ENCODE assay signal across 19 mouse cellular contexts in the genomic region with DNA sequence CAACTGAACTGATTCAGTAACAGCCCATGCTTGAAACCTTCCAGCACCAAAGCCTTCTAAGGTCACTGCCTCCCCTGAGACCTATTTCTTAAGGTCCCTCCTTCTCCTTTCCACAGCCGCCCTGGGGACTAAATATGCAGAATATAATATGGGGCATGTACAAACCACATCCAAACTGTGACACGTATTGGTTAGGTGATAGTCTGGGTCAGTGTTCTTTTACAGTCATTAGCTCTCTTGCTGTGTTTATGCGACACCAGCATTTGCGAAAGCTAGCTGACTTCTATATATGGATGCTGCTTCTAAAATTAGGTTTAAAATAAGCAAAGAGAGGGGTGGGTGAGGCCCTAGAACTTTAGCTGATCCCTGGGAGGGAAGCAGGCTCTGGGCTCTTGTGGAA. TPM values are rescaled to one million over a fixed set of nuclear protein-coding genes. Genes with fewer than 3 reads are reported as not detected.
DNase-seq lines count a peak whose midpoint lies in the region; ATAC-seq and TF ChIP-seq lines count a peak whose summit lies in the region.
"Had no signal": no experiment of that assay in that cellular context is flagged by ENCODE, and none has a peak within 500 bp of the region (broad histone marks: within the 10 kb centered on the region; RNA-seq: fewer than 3 reads in every experiment).

No protein-coding gene starts in this region.

- H3K27me3 ChIP-seq in stomach, postnatal 0 days (ENCODE audit: control insufficient read depth, insufficient read depth, low read length), result no peaks in the 10 kb centered on the region
- no peaks in the 10 kb centered on the region for H3K27me3 ChIP-seq in midbrain, embryonic 16.5 days (ENCODE audit: control insufficient read depth, insufficient read depth, low read depth, low read length)
- H3K27me3 ChIP-seq: heart, embryonic 12.5 days; neural tube, embryonic 15.5 days had no signal

- TF ChIP-seq EP300 in stomach, postnatal 0 days (optimal IDR thresholded peaks at IDR 0.05), result no peak

- intact Hi-C loops in heart, postnatal 25 days (cut with DNase I), result no loop called here

- H3K9me3 ChIP-seq in stomach, postnatal 0 days (ENCODE audit: control insufficient read depth, low read length), result no peaks in the 10 kb centered on the region
- no peaks in the 10 kb centered on the region for H3K9me3 ChIP-seq in midbrain, embryonic 16.5 days (replicated peaks; ENCODE audit: control insufficient read depth, low read length, poor library complexity, severe bottlenecking)
- H3K9me3 ChIP-seq: heart, embryonic 12.5 days; neural tube, embryonic 15.5 days had no signal

- H3K27ac ChIP-seq in stomach, postnatal 0 days (replicated peaks), result peak overlapping the region; percentile 74
- no peak overlapping the region for H3K27ac ChIP-seq in midbrain, embryonic 16.5 days (ENCODE audit: low read length)
- H3K27ac ChIP-seq: kidney, postnatal 0 days; neural tube, embryonic 15.5 days had no signal

- no peak overlapping the region for H3K4me3 ChIP-seq in stomach, postnatal 0 days (ENCODE audit: low read depth, low read length)
- no peak overlapping the region for H3K4me3 ChIP-seq in midbrain, embryonic 16.5 days (ENCODE audit: low read depth, low read length)
- H3K4me3 ChIP-seq: heart, embryonic 12.5 days; neural tube, embryonic 15.5 days had no signal

- peak; percentile 3 for DNase-seq in heart, postnatal 4 days
- no peak for DNase-seq in heart, postnatal 25 days (ENCODE audit: low spot score)
- DNase-seq in spleen, postnatal 4 days (ENCODE audit: low spot score in 2 of 2), result peak; percentile 13 to 51
- no peak for DNase-seq in spleen, adult 18-20 months
- DNase-seq in stomach, postnatal 0 days (ENCODE audit: low spot score), result no peak
- DNase-seq: cerebellum, adult 11-12 months; gastrocnemius, postnatal 25 days; layer of hippocampus, adult 9-11 months; retina, postnatal 1 day had no signal

- H3K4me1 ChIP-seq in stomach, postnatal 0 days (replicated peaks; ENCODE audit: control insufficient read depth, insufficient read depth), result no peaks in the 10 kb centered on the region
- no peaks in the 10 kb centered on the region for H3K4me1 ChIP-seq in midbrain, embryonic 16.5 days (ENCODE audit: control insufficient read depth, insufficient read depth, low read length)
- H3K4me1 ChIP-seq: neural tube, embryonic 15.5 days had no signal

- H3K9ac ChIP-seq in stomach, postnatal 0 days (ENCODE audit: low read length), result no peak overlapping the region
- H3K9ac ChIP-seq in midbrain, embryonic 16.5 days (ENCODE audit: low read depth, low read length), result no peak overlapping the region
- H3K9ac ChIP-seq: heart, embryonic 12.5 days; neural tube, embryonic 15.5 days had no signal

- no peak for TF ChIP-seq CTCF in stomach, postnatal 0 days (IDR thresholded peaks at IDR 0.05; ENCODE audit: low read depth)

- peak; percentile 2; the same call in 1 of the 2 replicates for ATAC-seq in neutrophil, adult 5-6 weeks (ENCODE audit: extremely low read depth, insufficient number of reproducible peaks, low FRiP score, poor library complexity, severe bottlenecking)
- peak; percentile 18; the same call in 1 of the 2 replicates for ATAC-seq in stomach, postnatal 0 days (ENCODE audit: low FRiP score, low TSS enrichment)
- no peak for ATAC-seq in midbrain, embryonic 16.5 days

- no peak overlapping the region for H3K4me2 ChIP-seq in stomach, postnatal 0 days (replicated peaks; ENCODE audit: low read depth)
- no peak overlapping the region for H3K4me2 ChIP-seq in midbrain, embryonic 16.5 days (ENCODE audit: low read length)
- H3K4me2 ChIP-seq: heart, embryonic 12.5 days; neural tube, embryonic 15.5 days had no signal

- 37% methylated on average over 4 of the region's 4 CpGs for WGBS in stomach, postnatal 0 days
- WGBS in midbrain, embryonic 16.5 days, result 87% methylated on average over 4 of the region's 4 CpGs

- H3K36me3 ChIP-seq in stomach, postnatal 0 days (ENCODE audit: control insufficient read depth, insufficient read depth, low read length), result no peaks in the 10 kb centered on the region
- H3K36me3 ChIP-seq in midbrain, embryonic 16.5 days (ENCODE audit: control insufficient read depth, insufficient read depth, low read length), result no peaks in the 10 kb centered on the region
- H3K36me3 ChIP-seq: heart, embryonic 12.5 days; neural tube, embryonic 15.5 days had no signal

RNA-seq across cellular contexts. Expression of gene Ackr2, which starts 1.3 kb away (rescaled TPM):
- total RNA-seq in heart, postnatal 4 days (2021), result 1 to 10 TPM; 3.1 to 5.8 TPM
- 1 to 10 TPM; 2.5 to 3.7 TPM for total RNA-seq in heart, postnatal 25 days (2021)
- total RNA-seq in neutrophil, adult 5-6 weeks (2017), result 0.25 and 4.5 TPM in 2 replicates
- 0.28 and 0.35 TPM in 2 replicates for polyA plus RNA-seq in stomach, postnatal 0 days (2015; fragmentation: Nextera tagmentation; extraction: Ambion mirVana)
- polyA plus RNA-seq in midbrain, embryonic 16.5 days (2015; fragmentation: Nextera tagmentation; extraction: Ambion mirVana), result 3.2 and 3.3 TPM in 2 replicates
- total RNA-seq: hematopoietic stem cell, adult 5-6 weeks; MEL had no signal

RNA-seq across cellular contexts. Expression of gene Cyp8b1, which starts 19.3 kb away (rescaled TPM):
- total RNA-seq in heart, postnatal 4 days (2021), result not detected
- total RNA-seq in heart, postnatal 25 days (2021), result not detected
- total RNA-seq in neutrophil, adult 5-6 weeks (2017), result not detected in 2 replicates
- polyA plus RNA-seq in stomach, postnatal 0 days (2015; fragmentation: Nextera tagmentation; extraction: Ambion mirVana), result 0.85 and 1.2 TPM in 2 replicates
- polyA plus RNA-seq in midbrain, embryonic 16.5 days (2015; fragmentation: Nextera tagmentation; extraction: Ambion mirVana), result not detected in 2 replicates
- total RNA-seq: gastrocnemius, postnatal 25 days; hematopoietic stem cell, adult 5-6 weeks; MEL had no signal
- polyA plus RNA-seq: brain, embryonic 14.5 days; embryonic facial prominence, embryonic 11.5 days; heart, embryonic 12.5 days; kidney, postnatal 0 days; limb, embryonic 14.5 days; neural tube, embryonic 15.5 days had no signal

RNA-seq across cellular contexts. Expression of gene Higd1a, which starts 38.7 kb away (rescaled TPM):
- total RNA-seq in heart, postnatal 4 days (2021), result 100 to 1,000 TPM; 153 to 165 TPM
- 100 to 1,000 TPM; 208 to 239 TPM for total RNA-seq in heart, postnatal 25 days (2021)
- total RNA-seq in neutrophil, adult 5-6 weeks (2017), result 7.2 and 15.2 TPM in 2 replicates
- 631 and 679 TPM in 2 replicates for polyA plus RNA-seq in stomach, postnatal 0 days (2015; fragmentation: Nextera tagmentation; extraction: Ambion mirVana)
- polyA plus RNA-seq in midbrain, embryonic 16.5 days (2015; fragmentation: Nextera tagmentation; extraction: Ambion mirVana), result 143 and 154 TPM in 2 replicates

RNA-seq across cellular contexts. Expression of gene Fam198a, which starts 54.0 kb away (rescaled TPM):
- under 1 TPM; 0.77 to 0.79 TPM for total RNA-seq in heart, postnatal 4 days (2021)
- total RNA-seq in heart, postnatal 25 days (2021), result under 1 TPM; 0.94 to 0.98 TPM
- not detected in 2 replicates for total RNA-seq in neutrophil, adult 5-6 weeks (2017)
- 2.7 and 2.8 TPM in 2 replicates for polyA plus RNA-seq in stomach, postnatal 0 days (2015; fragmentation: Nextera tagmentation; extraction: Ambion mirVana)
- polyA plus RNA-seq in midbrain, embryonic 16.5 days (2015; fragmentation: Nextera tagmentation; extraction: Ambion mirVana), result 1.5 and 2.6 TPM in 2 replicates
- total RNA-seq: hematopoietic stem cell, adult 5-6 weeks had no signal

RNA-seq across cellular contexts. Expression of gene Ccdc13, which starts 57.6 kb away (rescaled TPM):
- not detected for total RNA-seq in heart, postnatal 4 days (2021)
- total RNA-seq in heart, postnatal 25 days (2021), result not detected
- 0.25 TPM in 1 of 2 replicates, not detected in the other for total RNA-seq in neutrophil, adult 5-6 weeks (2017)
- polyA plus RNA-seq in stomach, postnatal 0 days (2015; fragmentation: Nextera tagmentation; extraction: Ambion mirVana), result 0.16 and 0.19 TPM in 2 replicates
- polyA plus RNA-seq in midbrain, embryonic 16.5 days (2015; fragmentation: Nextera tagmentation; extraction: Ambion mirVana), result 5.1 and 6.8 TPM in 2 replicates
- total RNA-seq: MEL had no signal

Comparison
In these comparisons a context has a peak if more than half of its experiments do, and no peak if none do; other contexts are left out.
1. DNase-seq: peak in heart, postnatal 4 days (single experiment) and spleen, postnatal 4 days (2 of 2); none in heart, postnatal 25 days (single experiment), spleen, adult 18-20 months (0 of 2) and stomach, postnatal 0 days (single experiment).